Mouse (Mus musculus) effector memory CD4-positive, alpha-beta T cell, adult 7 months (primary cell): ENCODE results near the gene Ctnnal1. TPM values are rescaled to one million over a fixed set of nuclear protein-coding genes. Genes with fewer than 3 reads are reported as not detected.

Source experiments
- polyA plus RNA-seq: library from polyadenylated mRNA; unstranded; fragments of 100-300 nt; shearing (Covaris generic); gene quantifications from one replicate; pipeline ENCODE4 v1.2.1, GENCODE M21; 2017

Gene Ctnnal1
- 2.2 TPM for polyA plus RNA-seq

DNA sequence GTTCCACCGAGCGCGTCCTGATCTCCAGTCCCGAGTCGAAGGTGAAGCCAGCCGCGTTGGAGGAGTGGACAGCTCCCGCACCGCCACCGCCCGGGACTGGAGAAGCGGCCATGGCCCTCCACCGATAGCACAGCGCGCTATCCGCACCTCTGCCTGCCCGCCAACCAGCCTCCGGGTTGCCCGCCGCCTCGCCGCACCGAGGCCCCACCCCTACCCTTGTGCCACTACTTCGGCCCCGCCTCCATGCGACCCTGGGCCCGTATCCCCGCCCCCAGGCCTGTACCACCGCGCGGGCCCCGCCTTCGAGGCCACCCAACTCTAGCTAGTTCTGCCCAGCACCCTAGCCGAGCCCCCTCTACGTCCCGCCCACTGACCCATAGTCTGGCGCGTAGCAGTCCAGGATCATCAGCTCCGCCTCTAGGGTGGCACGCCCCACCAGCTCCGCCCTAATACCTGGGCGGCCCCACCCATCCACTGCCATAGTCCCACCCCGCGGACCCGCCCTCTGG is at the start of gene Ctnnal1:
TSS of gene Ctnnal1 (minus strand) at position 186 of the 509 bp plus-strand sequence.

GRCm38 (mm10) chr4:56801907-56802668 is 62.9 kb downstream of the Ctnnal1 start, which contains the start of the genes Elp1 and Fam206a:
TSS of gene Elp1 (minus strand) at chr4:56802331.
TSS of gene Fam206a (plus strand) at chr4:56802345.

Other genes with a start within 250 kb of the Ctnnal1 start
- not detected for gene Gm26657, start 125.1 kb downstream of the Ctnnal1 start, polyA plus RNA-seq
- gene Actl7b, start 123.7 kb downstream of the Ctnnal1 start, polyA plus RNA-seq, result not detected
- not detected for gene Actl7a, start 121.8 kb downstream of the Ctnnal1 start, polyA plus RNA-seq
- gene Elp1, start 62.9 kb downstream of the Ctnnal1 start, polyA plus RNA-seq, result 25.1 TPM
- gene Fam206a, start 62.8 kb downstream of the Ctnnal1 start, polyA plus RNA-seq, result 10.3 TPM
- 10.8 TPM for gene Tmem245, start 82.2 kb upstream of the Ctnnal1 start, polyA plus RNA-seq
- gene Frrs1l, start 125.2 kb upstream of the Ctnnal1 start, polyA plus RNA-seq, result not detected